Comparison of ENCODE assay signal across 25 mouse cellular contexts in the genomic region with DNA sequence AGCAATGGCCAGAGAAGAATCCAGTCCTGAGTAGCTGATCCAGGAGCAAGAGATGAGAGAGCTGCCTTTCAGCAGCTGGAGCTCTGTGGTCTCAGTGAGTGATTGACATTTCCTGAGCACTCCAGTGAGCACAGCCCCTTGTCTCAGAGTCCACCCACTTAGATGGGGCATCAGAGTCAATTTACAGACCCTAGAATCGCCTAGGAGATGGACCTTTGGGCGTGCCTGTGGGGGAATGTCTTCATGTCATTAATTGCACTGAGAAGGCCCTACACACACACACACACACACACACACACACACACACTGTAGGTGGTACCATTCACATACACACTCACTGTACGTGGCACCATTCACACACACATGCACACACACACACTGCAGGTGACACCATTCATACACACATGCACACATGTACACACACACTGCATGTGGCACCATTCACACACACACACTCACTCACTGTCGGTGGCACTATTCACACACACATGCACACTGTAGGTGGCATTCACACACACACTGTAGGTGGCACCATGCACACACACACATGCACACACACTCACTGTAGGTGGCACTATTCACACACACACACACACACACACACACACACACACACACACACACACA. TPM values are rescaled to one million over a fixed set of nuclear protein-coding genes. Genes with fewer than 3 reads are reported as not detected.
DNase-seq lines count a peak whose midpoint lies in the region; ATAC-seq and TF ChIP-seq lines count a peak whose summit lies in the region.
"Had no signal": no experiment of that assay in that cellular context is flagged by ENCODE, and none has a peak within 500 bp of the region (broad histone marks: within the 10 kb centered on the region; RNA-seq: fewer than 3 reads in every experiment).

No protein-coding gene starts in this region.

- no peaks in the 10 kb centered on the region for H3K9me3 ChIP-seq in forebrain, postnatal 0 days (ENCODE audit: low read length)
- H3K9me3 ChIP-seq in forebrain, embryonic 11.5 days (ENCODE audit: control insufficient read depth, low read length): no peaks in the 10 kb centered on the region
- H3K9me3 ChIP-seq in limb, embryonic 12.5 days: no peaks in the 10 kb centered on the region
- no peaks in the 10 kb centered on the region for H3K9me3 ChIP-seq in limb, embryonic 10.5 days (replicated peaks)
- H3K9me3 ChIP-seq in neural tube, embryonic 12.5 days: no peaks in the 10 kb centered on the region
- no peaks in the 10 kb centered on the region for H3K9me3 ChIP-seq in midbrain, postnatal 0 days (ENCODE audit: low read length)

- no peak overlapping the region for H3K9ac ChIP-seq in forebrain, postnatal 0 days
- no peak overlapping the region for H3K9ac ChIP-seq in forebrain, embryonic 11.5 days (ENCODE audit: low read length)
- no peak overlapping the region for H3K9ac ChIP-seq in limb, embryonic 12.5 days (replicated peaks)
- H3K9ac ChIP-seq in neural tube, embryonic 12.5 days: no peak overlapping the region
- no peak overlapping the region for H3K9ac ChIP-seq in midbrain, postnatal 0 days (replicated peaks; ENCODE audit: low read length, poor library complexity, severe bottlenecking)

- H3K36me3 ChIP-seq in forebrain, postnatal 0 days (ENCODE audit: insufficient read depth): no peaks in the 10 kb centered on the region
- H3K36me3 ChIP-seq in forebrain, embryonic 11.5 days (ENCODE audit: control insufficient read depth, insufficient read depth, low read length): no peaks in the 10 kb centered on the region
- no peaks in the 10 kb centered on the region for H3K36me3 ChIP-seq in limb, embryonic 12.5 days
- no peaks in the 10 kb centered on the region for H3K36me3 ChIP-seq in limb, embryonic 10.5 days
- no peaks in the 10 kb centered on the region for H3K36me3 ChIP-seq in neural tube, embryonic 12.5 days
- no peaks in the 10 kb centered on the region for H3K36me3 ChIP-seq in midbrain, postnatal 0 days (ENCODE audit: insufficient read depth, low read length)

- H3K27me3 ChIP-seq in forebrain, postnatal 0 days (ENCODE audit: insufficient read depth, low read length): no peaks in the 10 kb centered on the region
- no peaks in the 10 kb centered on the region for H3K27me3 ChIP-seq in forebrain, embryonic 11.5 days (ENCODE audit: control insufficient read depth, insufficient read depth, low read length)
- H3K27me3 ChIP-seq in limb, embryonic 12.5 days: no peaks in the 10 kb centered on the region
- no peaks in the 10 kb centered on the region for H3K27me3 ChIP-seq in limb, embryonic 10.5 days (ENCODE audit: low read depth, poor library complexity, severe bottlenecking)
- H3K27me3 ChIP-seq in neural tube, embryonic 12.5 days (replicated peaks): no peaks in the 10 kb centered on the region
- H3K27me3 ChIP-seq in midbrain, postnatal 0 days (ENCODE audit: insufficient read depth, low read length): no peaks in the 10 kb centered on the region

- H3K27ac ChIP-seq in forebrain, postnatal 0 days (ENCODE audit: low read depth, low read length): no peak overlapping the region
- no peak overlapping the region for H3K27ac ChIP-seq in forebrain, embryonic 11.5 days (ENCODE audit: low read depth, low read length)
- no peak overlapping the region for H3K27ac ChIP-seq in limb, embryonic 12.5 days
- H3K27ac ChIP-seq in limb, embryonic 10.5 days: no peak overlapping the region
- no peak overlapping the region for H3K27ac ChIP-seq in neural tube, embryonic 12.5 days
- no peak overlapping the region for H3K27ac ChIP-seq in midbrain, postnatal 0 days (ENCODE audit: low read depth, low read length)

- WGBS in forebrain, postnatal 0 days: 62% methylated on average over 4 of the region's 4 CpGs
- 82% methylated on average over 4 of the region's 4 CpGs for WGBS in forebrain, embryonic 11.5 days
- WGBS in limb, embryonic 12.5 days: 84% methylated on average over 4 of the region's 4 CpGs
- 88% methylated on average over 4 of the region's 4 CpGs for WGBS in limb, embryonic 10.5 days
- 76% methylated on average over 4 of the region's 4 CpGs for WGBS in neural tube, embryonic 12.5 days
- 78% methylated on average over 4 of the region's 4 CpGs for WGBS in midbrain, postnatal 0 days

- no peak for ATAC-seq in forebrain, postnatal 0 days
- ATAC-seq in forebrain, embryonic 11.5 days (replicated peaks; ENCODE audit: low FRiP score): no peak
- 0 out of 2 replicates have a peak, but pooled peaks have one; percentile 21 for ATAC-seq in limb, embryonic 12.5 days (ENCODE audit: insufficient number of reproducible peaks, insufficient read depth, low FRiP score, low TSS enrichment, low read depth)
- ATAC-seq in neural tube, embryonic 12.5 days (ENCODE audit: low FRiP score, low read depth): peak; percentile 45; the same call in 1 of the 2 replicates
- ATAC-seq in midbrain, postnatal 0 days (ENCODE audit: low FRiP score): no peak
- ATAC-seq: activated CD4-positive, CD25-positive, alpha-beta regulatory T cell, adult 4 months had no signal

- TF ChIP-seq CTCF in forebrain, postnatal 0 days (IDR thresholded peaks at IDR 0.05; ENCODE audit: low read depth): peak; percentile 21
- TF ChIP-seq CTCF in midbrain, postnatal 0 days (IDR thresholded peaks at IDR 0.05): peak; percentile 27

- no peak for DNase-seq in forebrain, postnatal 0 days
- no peak for DNase-seq in forebrain, embryonic 11.5 days (ENCODE audit: low spot score)
- no peak for DNase-seq in limb, embryonic 10.5 days (ENCODE audit: low spot score)
- no peak for DNase-seq in neural tube, embryonic 10.5 days (ENCODE audit: extremely low spot score, low spot score)
- no peak for DNase-seq in midbrain, postnatal 0 days (ENCODE audit: low spot score)
- no peak for DNase-seq in left cerebral cortex, adult 11 months (ENCODE audit: low spot score)
- DNase-seq: adrenal gland, postnatal 25 days; cerebellum, adult 18-20 months; cerebellum, postnatal 36 days; kidney, adult 18-20 months; kidney, postnatal 36 days; lung, postnatal 10 days had no signal

- H3K4me2 ChIP-seq in forebrain, postnatal 0 days (ENCODE audit: low read depth): no peak overlapping the region
- no peak overlapping the region for H3K4me2 ChIP-seq in forebrain, embryonic 11.5 days (ENCODE audit: low read depth, low read length, severe bottlenecking)
- H3K4me2 ChIP-seq in limb, embryonic 12.5 days: no peak overlapping the region
- no peak overlapping the region for H3K4me2 ChIP-seq in neural tube, embryonic 12.5 days (replicated peaks)
- no peak overlapping the region for H3K4me2 ChIP-seq in midbrain, postnatal 0 days (ENCODE audit: low read depth, low read length, poor library complexity, severe bottlenecking)

- H3K4me3 ChIP-seq in forebrain, postnatal 0 days (ENCODE audit: low read depth, low read length): no peak overlapping the region
- H3K4me3 ChIP-seq in forebrain, embryonic 11.5 days (ENCODE audit: low read depth, low read length): no peak overlapping the region
- H3K4me3 ChIP-seq in limb, embryonic 12.5 days (replicated peaks): no peak overlapping the region
- no peak overlapping the region for H3K4me3 ChIP-seq in limb, embryonic 10.5 days
- no peak overlapping the region for H3K4me3 ChIP-seq in neural tube, embryonic 12.5 days
- no peak overlapping the region for H3K4me3 ChIP-seq in midbrain, postnatal 0 days (ENCODE audit: low read depth, low read length)

- H3K4me1 ChIP-seq in forebrain, postnatal 0 days (ENCODE audit: insufficient read depth): no peaks in the 10 kb centered on the region
- 0 out of 2 replicates have a peak, but pooled peaks cover 2% of the 10 kb centered on the region for H3K4me1 ChIP-seq in forebrain, embryonic 11.5 days (replicated peaks; ENCODE audit: control insufficient read depth, insufficient read depth, low read length)
- H3K4me1 ChIP-seq in limb, embryonic 12.5 days (replicated peaks): no peaks in the 10 kb centered on the region
- no peaks in the 10 kb centered on the region for H3K4me1 ChIP-seq in limb, embryonic 10.5 days
- H3K4me1 ChIP-seq in neural tube, embryonic 12.5 days: no peaks in the 10 kb centered on the region
- no peaks in the 10 kb centered on the region for H3K4me1 ChIP-seq in midbrain, postnatal 0 days (ENCODE audit: insufficient read depth, low read length)

RNA-seq across cellular contexts. Expression of gene Rtp2, which starts 20.0 kb away (rescaled TPM):
- total RNA-seq in forebrain, postnatal 0 days (2014; rRNA removed): 0.38 and 0.62 TPM in 2 replicates
- 0.24 and 0.36 TPM in 2 replicates for polyA plus RNA-seq in forebrain, postnatal 0 days (2015; fragmentation: Nextera tagmentation; extraction: Ambion mirVana)
- polyA plus RNA-seq in forebrain, embryonic 11.5 days (2014; fragmentation: Nextera tagmentation; extraction: Ambion mirVana): not detected in 2 replicates
- polyA plus RNA-seq in limb, embryonic 12.5 days (2016; fragmentation: Nextera tagmentation; extraction: Ambion mirVana): not detected in 2 replicates
- polyA plus RNA-seq in limb, embryonic 10.5 days (2016; fragmentation: Nextera tagmentation; extraction: Ambion mirVana): not detected in 2 replicates
- polyA plus RNA-seq in neural tube, embryonic 12.5 days (2016; fragmentation: Nextera tagmentation; extraction: Ambion mirVana): not detected in 2 replicates
- total RNA-seq in midbrain, postnatal 0 days (2014; rRNA removed): 0.47 and 1.4 TPM in 2 replicates
- 0.22 and 0.56 TPM in 2 replicates for polyA plus RNA-seq in midbrain, postnatal 0 days (2015; fragmentation: Nextera tagmentation; extraction: Ambion mirVana)
- total RNA-seq: adrenal gland, postnatal 25 days; gastrocnemius, adult 18-20 months; hematopoietic stem cell, adult 5-6 weeks; liver, adult 2 months had no signal
- polyA plus RNA-seq: activated CD4-positive, CD25-positive, alpha-beta regulatory T cell, adult 4 months; gonadal fat pad, adult 2 months; heart, embryonic 14.5 days; liver, adult 2 months; spleen, adult 2 months; stomach, embryonic 16.5 days had no signal

RNA-seq across cellular contexts. Expression of gene Gm37419, which starts 36.1 kb away (rescaled TPM):
- not detected in 2 replicates for total RNA-seq in forebrain, postnatal 0 days (2014; rRNA removed)
- not detected in 2 replicates for polyA plus RNA-seq in forebrain, postnatal 0 days (2015; fragmentation: Nextera tagmentation; extraction: Ambion mirVana)
- polyA plus RNA-seq in forebrain, embryonic 11.5 days (2014; fragmentation: Nextera tagmentation; extraction: Ambion mirVana): not detected in 2 replicates
- polyA plus RNA-seq in limb, embryonic 12.5 days (2016; fragmentation: Nextera tagmentation; extraction: Ambion mirVana): not detected in 2 replicates
- polyA plus RNA-seq in limb, embryonic 10.5 days (2016; fragmentation: Nextera tagmentation; extraction: Ambion mirVana): not detected in 2 replicates
- polyA plus RNA-seq in neural tube, embryonic 12.5 days (2016; fragmentation: Nextera tagmentation; extraction: Ambion mirVana): not detected in 2 replicates
- total RNA-seq in midbrain, postnatal 0 days (2014; rRNA removed): not detected in 2 replicates
- not detected in 2 replicates for polyA plus RNA-seq in midbrain, postnatal 0 days (2015; fragmentation: Nextera tagmentation; extraction: Ambion mirVana)
- total RNA-seq: adrenal gland, postnatal 25 days; gastrocnemius, adult 18-20 months; hematopoietic stem cell, adult 5-6 weeks; layer of hippocampus, postnatal 10 days; left cerebral cortex, postnatal 14 days; liver, adult 2 months had no signal
- polyA plus RNA-seq: activated CD4-positive, CD25-positive, alpha-beta regulatory T cell, adult 4 months; embryonic facial prominence, embryonic 14.5 days; gonadal fat pad, adult 2 months; heart, embryonic 14.5 days; liver, adult 2 months; spleen, adult 2 months; stomach, embryonic 16.5 days had no signal

RNA-seq across cellular contexts. Expression of gene Bcl6, which starts 36.4 kb away (rescaled TPM):
- 7.5 and 9.2 TPM in 2 replicates for total RNA-seq in forebrain, postnatal 0 days (2014; rRNA removed)
- polyA plus RNA-seq in forebrain, postnatal 0 days (2015; fragmentation: Nextera tagmentation; extraction: Ambion mirVana): 0.69 and 0.92 TPM in 2 replicates
- polyA plus RNA-seq in forebrain, embryonic 11.5 days (2014; fragmentation: Nextera tagmentation; extraction: Ambion mirVana): 0.12 and 0.24 TPM in 2 replicates
- 0.41 and 0.48 TPM in 2 replicates for polyA plus RNA-seq in limb, embryonic 12.5 days (2016; fragmentation: Nextera tagmentation; extraction: Ambion mirVana)
- polyA plus RNA-seq in limb, embryonic 10.5 days (2016; fragmentation: Nextera tagmentation; extraction: Ambion mirVana): 0.08 and 0.10 TPM in 2 replicates
- polyA plus RNA-seq in neural tube, embryonic 12.5 days (2016; fragmentation: Nextera tagmentation; extraction: Ambion mirVana): 0.05 and 0.41 TPM in 2 replicates
- 2.5 and 3.2 TPM in 2 replicates for total RNA-seq in midbrain, postnatal 0 days (2014; rRNA removed)
- 0.22 and 0.31 TPM in 2 replicates for polyA plus RNA-seq in midbrain, postnatal 0 days (2015; fragmentation: Nextera tagmentation; extraction: Ambion mirVana)

Comparison
In these comparisons a context has a peak if more than half of its experiments do, and no peak if none do; other contexts are left out.
1. ATAC-seq: peak in limb, embryonic 12.5 days (single experiment) and neural tube, embryonic 12.5 days (single experiment); none in forebrain, postnatal 0 days (single experiment), forebrain, embryonic 11.5 days (single experiment) and midbrain, postnatal 0 days (single experiment).